Mouse (Mus musculus) lung, postnatal 0 days (tissue): ENCODE results near the gene Ethe1.

Experiments
- CTCF ChIP-seq: IDR thresholded peaks from 2 replicates; pipeline ENCODE4 v1.5.1; 2016; ENCODE audit warnings: antibody characterized with exemption, mild to moderate bottlenecking
- EP300 ChIP-seq: IDR thresholded peaks from 2 replicates; pipeline ENCODE4 v1.6.1; 2016; ENCODE audit warnings: antibody characterized with exemption, mild to moderate bottlenecking, control low read depth

DNA sequence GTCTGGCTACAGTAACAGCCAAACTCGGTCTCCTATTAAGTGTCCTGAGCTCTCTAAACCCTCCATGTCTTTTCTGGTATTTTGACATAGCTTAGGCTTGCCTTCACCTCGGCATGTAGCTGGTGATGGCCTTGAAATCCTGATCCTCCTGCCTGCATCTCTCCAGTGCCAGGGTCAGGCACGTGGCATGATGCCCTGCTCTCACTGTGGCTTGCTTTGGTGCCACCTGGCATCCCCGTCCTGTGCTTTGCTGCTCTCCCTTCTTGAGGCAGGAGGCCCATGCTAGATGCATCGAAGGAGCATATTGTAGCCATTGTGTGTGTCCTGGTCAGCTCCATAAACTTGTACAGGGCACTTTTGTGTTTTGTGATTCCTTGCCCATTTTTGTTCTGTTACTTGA, 49.8 kb upstream of the Ethe1 start:
- no peak for TF ChIP-seq CTCF
- no peak for TF ChIP-seq EP300
